Mouse (Mus musculus) heart, embryonic 12.5 days (tissue): Measurements from ENCODE around the gene Prrt3. TPM values are rescaled to one million over a fixed set of nuclear protein-coding genes. Genes with fewer than 3 reads are reported as not detected.

Experiments used
- microRNA-seq: library from miRNA; unstranded; fragments of <30 nt; microRNA quantifications from one replicate; pipeline ENCODE4, GENCODE M21; 2017
- polyA plus RNA-seq: library from polyadenylated mRNA; unstranded; fragments of >200 nt; fragmentation: Nextera tagmentation; extraction: Ambion mirVana; gene quantifications from 2 replicates; pipeline ENCODE4 v1.2.1, GENCODE M21; 2016

Gene Prrt3
- polyA plus RNA-seq, 1 experiment from 2014 or later, result 0.28 TPM

Small RNAs within 50 kb of the gene (microRNA-seq; reads per million reads assigned to microRNA genes)
- not detected for gene Gm23365

Other genes starting within 250 kb of the Prrt3 start
- 0.08 and 0.14 TPM in 2 replicates for gene Cpne9, start 219.6 kb downstream of the Prrt3 start, polyA plus RNA-seq
- gene Brpf1, start 194.8 kb downstream of the Prrt3 start, polyA plus RNA-seq, result 16.2 and 17.0 TPM in 2 replicates
- gene Ogg1, start 175.0 kb downstream of the Prrt3 start, polyA plus RNA-seq, result 9.0 and 10.6 TPM in 2 replicates
- 110 and 113 TPM in 2 replicates for gene Camk1, start 157.9 kb downstream of the Prrt3 start, polyA plus RNA-seq
- gene Tada3, start 124.0 kb downstream of the Prrt3 start, polyA plus RNA-seq, result 40.1 and 42.2 TPM in 2 replicates
- gene Arpc4, start 123.8 kb downstream of the Prrt3 start, polyA plus RNA-seq, result 274 and 285 TPM in 2 replicates
- 1.6 and 2.5 TPM in 2 replicates for gene Ttll3, start 112.7 kb downstream of the Prrt3 start, polyA plus RNA-seq
- 15.2 and 16.0 TPM in 2 replicates for gene Rpusd3, start 82.6 kb downstream of the Prrt3 start, polyA plus RNA-seq
- not detected in 2 replicates for gene Cidec, start 66.2 kb downstream of the Prrt3 start, polyA plus RNA-seq
- gene Jagn1, start 59.4 kb downstream of the Prrt3 start, polyA plus RNA-seq, result 58.5 and 61.1 TPM in 2 replicates
- gene Il17re, start 43.4 kb downstream of the Prrt3 start, polyA plus RNA-seq, result 0.94 and 1.3 TPM in 2 replicates
- 4.5 and 4.7 TPM in 2 replicates for gene Il17rc, start 30.5 kb downstream of the Prrt3 start, polyA plus RNA-seq
- 42.7 and 46.9 TPM in 2 replicates for gene Creld1, start 18.6 kb downstream of the Prrt3 start, polyA plus RNA-seq
- gene Emc3, start 29.7 kb upstream of the Prrt3 start, polyA plus RNA-seq, result 86.9 and 89.1 TPM in 2 replicates
- gene Fancd2, start 29.8 kb upstream of the Prrt3 start, polyA plus RNA-seq, result 10.9 and 12.1 TPM in 2 replicates
- 0.26 TPM in 1 of 2 replicates, not detected in the other for gene Fancd2os, start 98.8 kb upstream of the Prrt3 start, polyA plus RNA-seq
- 156 and 165 TPM in 2 replicates for gene Brk1, start 102.8 kb upstream of the Prrt3 start, polyA plus RNA-seq
- gene Vhl, start 122.0 kb upstream of the Prrt3 start, polyA plus RNA-seq, result 30.3 and 32.7 TPM in 2 replicates
- gene Irak2, start 136.5 kb upstream of the Prrt3 start, polyA plus RNA-seq, result 7.0 and 7.9 TPM in 2 replicates
- gene Tatdn2, start 195.1 kb upstream of the Prrt3 start, polyA plus RNA-seq, result 0.87 and 1.1 TPM in 2 replicates
- gene Ghrl, start 217.9 kb upstream of the Prrt3 start, polyA plus RNA-seq, result 0.46 TPM in 1 of 2 replicates, not detected in the other
- gene Sec13, start 238.8 kb upstream of the Prrt3 start, polyA plus RNA-seq, result 208 and 211 TPM in 2 replicates